Mouse (Mus musculus) forebrain, embryonic 12.5 days (tissue): Measurements from ENCODE around the gene Qtrt1. TPM values are rescaled to one million over a fixed set of nuclear protein-coding genes. Genes with fewer than 3 reads are reported as not detected.
"Not testable (repeated sequence)": the region's sequence is repeated elsewhere in the genome, so short reads cannot be mapped to it uniquely, and the experiment has no call there.

ENCODE experiments used
- ATAC-seq: fragments of 200-750 bp; cut with Nextera tagmentation; 2 replicates; pipeline ENCODE4 v1.8.0; 2017; ENCODE audit warnings: moderate TSS enrichment; ENCODE audit not compliant: low FRiP score
- H3K27ac ChIP-seq: fragments of 300-500 bp; sonication (generic); 2 replicates; pipeline ENCODE4 v1.5.1; 2016; ENCODE audit warnings: mild to moderate bottlenecking
- H3K27me3 ChIP-seq: fragments of 300-500 bp; sonication (generic); 2 replicates; pipeline ENCODE4 v1.6.1; 2016; ENCODE audit warnings: mild to moderate bottlenecking
- H3K36me3 ChIP-seq: fragments of 300-500 bp; sonication (generic); replicated peaks from 2 replicates; pipeline ENCODE4 v1.6.1; 2016; ENCODE audit warnings: mild to moderate bottlenecking
- H3K4me1 ChIP-seq: fragments of 300-500 bp; sonication (generic); 2 replicates; pipeline ENCODE4 v1.6.1; 2016
- H3K4me2 ChIP-seq: fragments of 300-500 bp; sonication (generic); 2 replicates; pipeline ENCODE4 v1.6.1; 2016; ENCODE audit warnings: mild to moderate bottlenecking, moderate library complexity
- H3K4me3 ChIP-seq: fragments of 300-500 bp; sonication (generic); replicated peaks from 2 replicates; pipeline ENCODE4 v1.5.1; 2016; ENCODE audit warnings: mild to moderate bottlenecking
- H3K9ac ChIP-seq: fragments of 300-500 bp; sonication (generic); 2 replicates; pipeline ENCODE4 v1.6.1; 2016; ENCODE audit warnings: mild to moderate bottlenecking
- H3K9me3 ChIP-seq: fragments of 300-500 bp; sonication (generic); 2 replicates; pipeline ENCODE4 v1.6.1; 2016
- WGBS: fragments of 180-500 bp; shearing (Covaris S2); methylation state at CpG from one replicate; pipeline ENCODE4 v1.1.7; 2016; 5-methylcytosine and 5-hydroxymethylcytosine counted together
- polyA plus RNA-seq: library from polyadenylated mRNA; unstranded; fragments of >200 nt; fragmentation: Nextera tagmentation; extraction: Ambion mirVana; gene quantifications from 2 replicates; pipeline ENCODE4 v1.2.1, GENCODE M21; 2016

Qtrt1 gene
- polyA plus RNA-seq, 1 experiment from 2014 or later, result 50.8 TPM

- H3K9me3 ChIP-seq, result no peaks in the 10 kb centered on the region
- 71% methylated on average over 4 of the region's 4 CpGs for WGBS
- H3K36me3 ChIP-seq, result peaks cover 5% of the 10 kb centered on the region; the same call in 1 of the 2 replicates
- no peaks in the 10 kb centered on the region for H3K27me3 ChIP-seq
- no peak overlapping the region for H3K9ac ChIP-seq
- H3K27ac ChIP-seq, result no peak overlapping the region
- no peak overlapping the region for H3K4me2 ChIP-seq
- ATAC-seq, result no peak
- H3K4me1 ChIP-seq, result no peaks in the 10 kb centered on the region
- no peak overlapping the region for H3K4me3 ChIP-seq
Measured at GRCm38 (mm10) chr9:21455103-21455770, 43.6 kb downstream of the Qtrt1 start.

GRCm38 (mm10) chr9:21456246-21456929 is 44.8 kb downstream of the Qtrt1 start:
- Histone ChIP-seq H3K9ac (no peak overlapping the region), H3K4me1 (no peaks in the 10 kb centered on the region), H3K27ac (no peak overlapping the region), H3K9me3 (no peaks in the 10 kb centered on the region), H3K4me3 (no peak overlapping the region), H3K27me3 (no peaks in the 10 kb centered on the region), H3K36me3 (peaks cover 5% of the 10 kb centered on the region; the same call in 1 of the 2 replicates), H3K4me2 (no peak overlapping the region)
- WGBS, result 89% methylated on average over 7 of the region's 7 CpGs
- no peak for ATAC-seq

DNA sequence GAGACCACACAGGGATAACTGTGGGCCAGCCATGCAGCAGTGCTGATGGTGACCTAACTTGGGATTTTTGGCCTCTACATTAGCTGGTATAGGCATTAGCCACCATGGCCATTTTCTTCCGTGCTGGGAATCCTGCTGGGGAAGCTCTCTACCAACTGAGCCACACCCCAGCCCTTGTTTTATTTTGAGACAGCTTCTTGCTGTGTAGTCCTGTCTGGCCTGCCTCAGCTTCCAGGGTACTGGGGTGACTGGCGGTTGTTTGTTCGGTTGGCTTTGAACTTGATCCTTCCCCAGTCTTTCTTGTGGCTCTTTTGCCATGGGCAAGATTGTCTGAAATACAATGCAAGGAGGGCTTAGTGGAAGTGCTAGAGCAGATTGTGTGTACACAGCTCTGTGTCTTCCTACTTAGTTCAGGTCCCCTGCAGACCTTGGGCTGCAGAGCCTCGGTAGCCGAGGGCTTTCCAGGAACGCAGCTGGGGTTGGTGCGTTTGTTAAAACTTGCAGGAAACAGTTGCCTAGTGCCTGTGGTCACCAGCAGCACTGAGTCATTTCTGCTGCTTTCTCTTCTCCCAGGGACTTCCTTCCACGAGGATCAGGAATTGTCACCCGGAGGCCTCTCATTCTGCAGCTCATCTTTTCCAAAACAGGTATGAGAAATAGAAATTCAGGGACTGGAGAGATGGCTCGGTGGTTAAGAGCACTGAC is 45.4 kb downstream of the Qtrt1 start:
- no peak overlapping the region for H3K9ac ChIP-seq
- H3K4me3 ChIP-seq, result no peak overlapping the region
- H3K27me3 ChIP-seq, result no peaks in the 10 kb centered on the region
- H3K36me3 ChIP-seq, result peaks cover 5% of the 10 kb centered on the region; the same call in 1 of the 2 replicates
- WGBS, result 80% methylated on average over 10 of the region's 10 CpGs
- no peak for ATAC-seq
- H3K9me3 ChIP-seq, result no peaks in the 10 kb centered on the region
- H3K4me2 ChIP-seq, result no peak overlapping the region
- H3K27ac ChIP-seq, result no peak overlapping the region; the same call in 1 of the 2 replicates
- H3K4me1 ChIP-seq, result no peaks in the 10 kb centered on the region

DNA sequence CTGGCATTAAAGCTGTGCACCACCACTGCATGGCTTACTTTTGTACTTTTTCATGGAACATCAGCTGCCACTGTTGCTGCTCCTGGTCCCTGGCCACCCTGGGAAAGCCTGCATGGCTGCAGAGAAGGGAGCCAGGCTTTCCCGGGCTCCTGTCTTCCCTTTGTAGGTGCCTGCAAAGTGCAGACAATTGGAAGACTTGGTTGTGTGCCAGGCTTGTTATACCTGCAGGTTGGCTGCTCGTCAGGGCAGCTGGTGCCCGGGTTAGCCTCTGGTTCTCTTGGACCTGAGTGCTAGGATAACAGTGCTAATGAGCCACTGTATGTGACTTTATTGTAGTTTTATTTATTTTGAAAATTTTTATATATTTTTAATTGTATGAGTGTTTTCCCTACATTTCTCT is 47.2 kb downstream of the Qtrt1 start:
- H3K4me2 ChIP-seq, result no peak overlapping the region
- H3K9me3 ChIP-seq, result no peaks in the 10 kb centered on the region
- H3K27ac ChIP-seq, result no peak overlapping the region
- no peaks in the 10 kb centered on the region for H3K27me3 ChIP-seq
- peaks cover 5% of the 10 kb centered on the region; the same call in 1 of the 2 replicates for H3K36me3 ChIP-seq
- H3K4me1 ChIP-seq, result no peaks in the 10 kb centered on the region
- no peak overlapping the region for H3K4me3 ChIP-seq
- no peak overlapping the region for H3K9ac ChIP-seq
- WGBS, result 94% methylated on average over 3 of the region's 3 CpGs
- ATAC-seq, result no peak

DNA sequence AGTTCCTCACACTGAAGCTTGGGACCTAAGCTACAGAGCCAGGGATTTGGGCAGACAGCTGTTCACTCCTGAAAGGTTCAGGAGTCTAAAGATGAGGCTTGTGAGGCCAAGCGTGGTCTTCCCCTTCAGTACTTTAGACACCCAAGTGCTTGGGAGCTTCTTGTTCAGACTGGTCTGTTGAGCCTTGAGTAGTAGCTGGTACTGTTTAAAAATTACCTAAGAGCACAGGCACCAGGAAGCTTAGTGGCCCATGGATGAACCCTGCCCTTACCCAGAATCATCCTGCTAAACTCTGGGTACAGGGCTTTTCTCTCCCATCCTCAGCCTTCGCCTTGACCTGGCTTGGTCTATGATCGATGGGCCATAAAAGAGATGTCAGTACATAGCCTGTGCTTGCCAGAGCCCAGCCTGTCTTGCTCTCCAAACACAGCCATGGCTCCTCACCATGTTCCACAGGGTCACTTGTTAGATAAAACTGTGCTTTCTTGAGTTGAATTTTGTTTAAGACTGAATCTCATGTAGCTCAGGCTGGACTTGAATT is 48.8 kb downstream of the Qtrt1 start:
- no peak overlapping the region for H3K27ac ChIP-seq
- no peak overlapping the region for H3K4me3 ChIP-seq
- no peak for ATAC-seq
- H3K9ac ChIP-seq, result no peak overlapping the region
- H3K9me3 ChIP-seq, result no peaks in the 10 kb centered on the region
- peaks cover 5% of the 10 kb centered on the region; the same call in 1 of the 2 replicates for H3K36me3 ChIP-seq
- 94% methylated on average over 3 of the region's 3 CpGs for WGBS
- H3K4me2 ChIP-seq, result no peak overlapping the region
- H3K4me1 ChIP-seq, result no peaks in the 10 kb centered on the region
- no peaks in the 10 kb centered on the region for H3K27me3 ChIP-seq

GRCm38 (mm10) chr9:21463138-21463590 is 51.5 kb downstream of the Qtrt1 start:
- H3K4me3 ChIP-seq, result no peak overlapping the region
- H3K27ac ChIP-seq, result 0 out of 2 replicates have a peak overlapping the region, but pooled peaks have one; percentile 25
- H3K36me3 ChIP-seq, result peaks cover 24% of the 10 kb centered on the region
- H3K4me1 ChIP-seq, result no peaks in the 10 kb centered on the region
- no peaks in the 10 kb centered on the region for H3K9me3 ChIP-seq
- no peak overlapping the region for H3K4me2 ChIP-seq
- no peak for ATAC-seq
- no peaks in the 10 kb centered on the region for H3K27me3 ChIP-seq
- no peak overlapping the region for H3K9ac ChIP-seq
- WGBS, result 80% methylated on average over 5 of the region's 5 CpGs

DNA sequence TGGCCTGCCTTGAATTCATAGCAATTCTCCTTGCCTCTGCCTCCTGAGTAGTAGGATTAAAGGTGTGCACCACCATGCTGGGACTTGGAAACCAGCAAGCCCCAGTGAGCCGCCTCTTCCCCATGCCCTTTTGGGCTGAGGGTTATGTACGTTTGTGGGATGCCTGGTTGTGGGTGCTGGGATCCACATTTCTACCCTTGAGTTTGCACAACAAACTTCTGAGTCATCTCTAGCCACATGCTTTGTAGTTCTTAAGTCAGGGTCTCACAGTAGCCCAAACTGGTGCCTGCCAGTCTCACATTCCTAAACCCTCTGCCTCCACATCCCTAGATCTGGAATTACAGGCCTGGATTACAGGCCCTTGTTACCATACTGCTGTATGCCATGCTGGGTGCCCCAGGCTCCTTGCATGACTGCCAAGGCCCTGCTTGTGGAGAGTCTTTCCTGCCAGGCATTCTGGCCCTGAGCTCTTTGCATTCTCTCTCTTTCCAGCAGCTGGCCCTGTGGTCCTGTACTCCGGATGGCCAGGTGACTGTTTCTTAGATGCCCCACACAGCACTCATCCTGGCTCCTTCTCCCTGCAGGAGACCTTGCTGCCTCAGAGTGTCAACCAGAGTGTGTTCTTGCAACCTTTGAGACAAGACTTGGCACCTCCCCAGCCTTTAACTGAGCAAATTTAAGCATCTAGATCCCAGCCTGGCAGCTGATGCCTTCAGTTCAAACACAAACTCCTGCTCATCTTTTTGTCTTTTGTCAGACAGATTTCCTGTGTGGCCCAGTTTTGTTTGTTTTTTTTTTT is 52.3 kb downstream of the Qtrt1 start:
- H3K27me3 ChIP-seq, result no peaks in the 10 kb centered on the region
- WGBS, result 92% methylated on average over 3 of the region's 3 CpGs
- no peaks in the 10 kb centered on the region for H3K9me3 ChIP-seq
- no peak for ATAC-seq
- H3K4me1 ChIP-seq, result no peaks in the 10 kb centered on the region
- peak overlapping the region; percentile 7; the same call in 1 of the 2 replicates for H3K9ac ChIP-seq
- H3K27ac ChIP-seq, result no peak overlapping the region
- no peak overlapping the region for H3K4me2 ChIP-seq
- no peak overlapping the region for H3K4me3 ChIP-seq
- H3K36me3 ChIP-seq, result peaks cover 32% of the 10 kb centered on the region

GRCm38 (mm10) chr9:21464565-21464928 is 52.9 kb downstream of the Qtrt1 start:
- ATAC-seq, H3K27ac ChIP-seq, H3K4me1 ChIP-seq, H3K27me3 ChIP-seq, H3K4me2 ChIP-seq, H3K9ac ChIP-seq, H3K9me3 ChIP-seq, H3K4me3 ChIP-seq: not testable (repeated sequence)
- peaks cover 33% of the 10 kb centered on the region for H3K36me3 ChIP-seq
- 87% methylated on average over 7 of the region's 7 CpGs for WGBS

DNA sequence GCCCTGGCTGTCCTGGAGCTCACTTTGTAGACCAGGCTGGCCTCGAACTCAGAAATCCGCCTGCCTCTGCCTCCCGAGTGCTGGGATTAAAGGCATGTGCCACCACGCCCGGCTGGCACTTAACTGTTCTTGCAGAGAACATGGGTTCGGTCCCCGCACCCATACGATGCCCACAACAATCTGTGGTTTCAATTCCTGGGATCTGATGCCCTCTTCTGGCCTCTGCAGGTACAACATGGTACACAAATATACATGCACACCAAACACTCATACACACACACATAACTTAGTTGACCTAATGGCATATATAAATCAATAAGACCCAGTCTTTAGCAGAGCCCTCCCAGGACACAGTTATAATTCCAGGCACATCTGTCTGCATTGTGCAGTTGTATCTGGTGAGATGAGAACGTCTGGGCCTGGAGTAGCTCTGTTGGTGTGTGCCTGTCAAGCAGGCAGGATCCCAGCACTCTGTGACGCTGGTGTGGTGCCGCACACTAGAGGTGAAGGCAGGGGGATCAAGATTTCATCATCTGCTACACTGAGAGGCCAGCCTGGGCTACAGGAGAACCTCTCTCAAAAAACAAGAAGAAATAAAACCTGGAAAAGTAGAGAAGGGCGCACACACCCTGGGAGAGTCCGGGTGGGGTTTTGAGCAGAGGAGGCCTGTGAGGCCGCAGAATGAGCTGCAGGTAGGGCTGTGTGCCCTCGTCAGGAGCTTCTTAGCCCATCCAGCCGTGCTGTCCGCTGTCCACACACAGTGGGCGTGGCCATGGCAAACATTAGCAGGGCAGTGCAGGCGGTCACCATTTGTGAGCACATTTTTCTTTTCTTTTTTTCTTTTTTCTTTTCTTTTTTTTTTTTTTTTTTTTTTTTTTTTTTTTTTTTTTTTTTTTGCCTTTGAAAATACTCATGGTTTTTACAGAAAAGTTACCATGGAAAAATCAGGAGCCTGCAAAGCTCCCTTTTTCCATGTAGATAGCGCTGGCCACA is 57.7 kb downstream of the Qtrt1 start:
- 91% methylated on average over 20 of the region's 20 CpGs for WGBS
- H3K27ac ChIP-seq, result no peak overlapping the region
- H3K27me3 ChIP-seq, result no peaks in the 10 kb centered on the region
- H3K9ac ChIP-seq, result no peak overlapping the region
- no peaks in the 10 kb centered on the region for H3K9me3 ChIP-seq
- no peak for ATAC-seq
- H3K4me3 ChIP-seq, result no peak overlapping the region
- H3K4me2 ChIP-seq, result no peak overlapping the region
- peaks cover 76% of the 10 kb centered on the region for H3K36me3 ChIP-seq
- H3K4me1 ChIP-seq, result no peaks in the 10 kb centered on the region
